Mouse (Mus musculus) heart, adult 8-10 months (tissue): ENCODE data around the gene Cdkl3. TPM values are rescaled to one million over a fixed set of nuclear protein-coding genes. Genes with fewer than 3 reads are reported as not detected.
"Not testable (repeated sequence)": the region's sequence is repeated elsewhere in the genome, so short reads cannot be mapped to it uniquely, and the experiment has no call there.

ENCODE experiments used
- DNase-seq: peaks from one replicate; pipeline ENCODE4 v3.0.0; 2022; ENCODE audit warnings: low spot score
- microRNA-seq: library from miRNA; unstranded; fragments of <30 nt; microRNA quantifications from one replicate; pipeline ENCODE4 v1.2.0, GENCODE M21; 2022
- total RNA-seq, 4 experiments: library from RNA; stranded (reverse); gene quantifications; 2 replicates each; pipeline ENCODE4 v1.2.4; 2022

Cdkl3 gene
- total RNA-seq, 4 experiments from 2014 or later = 3.8 to 5.5 (median 4.4) TPM

GRCm38 (mm10) chr11:52117156-52117555 lies 113.1 kb downstream of the Cdkl3 start:
- no peak for DNase-seq

- not testable (repeated sequence) for DNase-seq
These were observed 116.4 kb downstream of the Cdkl3 start for GRCm38 (mm10) chr11:52120415-52120814.

GRCm38 (mm10) chr11:52122045-52122444 lies 118.0 kb downstream of the Cdkl3 start:
- no peak for DNase-seq

- no peak for DNase-seq
These were observed 120.4 kb downstream of the Cdkl3 start for GRCm38 (mm10) chr11:52124468-52124867.

GRCm38 (mm10) chr11:52127169-52127568 lies 123.1 kb downstream of the Cdkl3 start:
- DNase-seq = no peak

- DNase-seq = no peak
These were observed 123.7 kb downstream of the Cdkl3 start for GRCm38 (mm10) chr11:52127760-52128159.

GRCm38 (mm10) chr11:52128316-52129061 lies 124.5 kb downstream of the Cdkl3 start:
- DNase-seq = no peak

GRCm38 (mm10) chr11:52129171-52129570 lies 125.2 kb downstream of the Cdkl3 start:
- DNase-seq = no peak

- peak; percentile 32 for DNase-seq
These were observed 125.8 kb downstream of the Cdkl3 start for GRCm38 (mm10) chr11:52129621-52130450.

- no peak for DNase-seq
These were observed 126.5 kb downstream of the Cdkl3 start for GRCm38 (mm10) chr11:52130451-52131068.

Small RNA genes lying within 50 kb of the gene (microRNA-seq; reads per million reads assigned to microRNA genes)
- gene Gm24157 (not detected), gene Mir3061 (14.3 reads per million, percentile 32 among the genes with 10 or more reads in this experiment)

Other genes starting within 250 kb of the Cdkl3 start
- 10 to 100 TPM; 15.0 to 16.9 (median 16.2) TPM for gene Sec24a, start 240.6 kb upstream of the Cdkl3 start, total RNA-seq
- gene Sar1b, start 240.5 kb upstream of the Cdkl3 start, total RNA-seq = 100 to 1,000 TPM; 149 to 178 (median 154) TPM
- gene Jade2, start 146.6 kb upstream of the Cdkl3 start, total RNA-seq = 10 to 100 TPM in 3 of 4 experiments, 1 to 10 TPM in 1; 9.8 to 14.8 (median 11.8) TPM
- 10 to 100 TPM in 3 of 4 experiments, 1 to 10 TPM in 1; 9.1 to 11.6 (median 10.4) TPM for gene Cdkn2aipnl, start 36.6 kb upstream of the Cdkl3 start, total RNA-seq
- gene Ube2b, start 3.5 kb upstream of the Cdkl3 start, total RNA-seq = 100 to 1,000 TPM; 300 to 368 (median 327) TPM
- 10 to 100 TPM; 53.3 to 55.1 (median 54.5) TPM for gene Ppp2ca, start 94.5 kb downstream of the Cdkl3 start, total RNA-seq
- not detected for gene Olfr1373, start 141.3 kb downstream of the Cdkl3 start, total RNA-seq
- not detected for gene Olfr1371, start 209.8 kb downstream of the Cdkl3 start, total RNA-seq
- 100 to 1,000 TPM; 243 to 269 (median 257) TPM for gene Skp1a, start 227.8 kb downstream of the Cdkl3 start, total RNA-seq